Mouse (Mus musculus) hindbrain, postnatal 0 days (tissue): ENCODE measurements around the gene Gm47985. TPM values are rescaled to one million over a fixed set of nuclear protein-coding genes. Genes with fewer than 3 reads are reported as not detected.

Experiments used
- ATAC-seq: fragments of 200-750 bp; cut with Nextera tagmentation; 2 replicates; pipeline ENCODE4 v1.8.0; 2017; ENCODE audit warnings: mild to moderate bottlenecking, moderate TSS enrichment, moderate library complexity
- DNase-seq: peaks from one replicate; pipeline ENCODE4 v3.0.0-alpha.2; 2015; ENCODE audit warnings: low spot score
- H3K27ac ChIP-seq: fragments of 300-500 bp; sonication (generic); 2 replicates; pipeline ENCODE4 v1.5.1; 2014; ENCODE audit warnings: mild to moderate bottlenecking
- H3K27me3 ChIP-seq: fragments of 300-500 bp; sonication (generic); 2 replicates; pipeline ENCODE4 v1.6.1; 2014; ENCODE audit warnings: low read length, mixed read lengths; ENCODE audit not compliant: insufficient read depth
- H3K36me3 ChIP-seq: fragments of 300-500 bp; sonication (generic); 2 replicates; pipeline ENCODE4 v1.6.1; 2014; ENCODE audit warnings: low read length, mixed read lengths; ENCODE audit not compliant: insufficient read depth
- H3K4me1 ChIP-seq: fragments of 300-500 bp; sonication (generic); 2 replicates; pipeline ENCODE4 v1.6.1; 2014; ENCODE audit warnings: antibody characterized with exemption, low read length, mixed read lengths; ENCODE audit not compliant: insufficient read depth
- H3K4me2 ChIP-seq: fragments of 300-500 bp; sonication (generic); 2 replicates; pipeline ENCODE4 v1.6.1; 2014; ENCODE audit warnings: low read depth, mild to moderate bottlenecking, low read length, moderate library complexity, mixed read lengths
- H3K4me3 ChIP-seq: fragments of 300-500 bp; sonication (generic); 2 replicates; pipeline ENCODE4 v1.5.1; 2014; ENCODE audit warnings: low read length
- H3K9ac ChIP-seq: fragments of 300-500 bp; sonication (generic); replicated peaks from 2 replicates; pipeline ENCODE4 v1.6.1; 2014; ENCODE audit warnings: mild to moderate bottlenecking, low read length, moderate library complexity, mixed read lengths
- H3K9me3 ChIP-seq: fragments of 300-500 bp; sonication (generic); 2 replicates; pipeline ENCODE4 v1.6.1; 2016; ENCODE audit warnings: low read length, mixed read lengths
- CTCF ChIP-seq: IDR thresholded peaks from 2 replicates; pipeline ENCODE4 v1.5.1; 2016; ENCODE audit warnings: antibody characterized with exemption, control low read depth, low read depth
- WGBS: fragments of 180-500 bp; shearing (Covaris S2); extraction: QIAGEN DNeasy Blood & Tissue Kit; methylation state at CpG from one replicate; pipeline ENCODE4 v1.1.7; 2014; 5-methylcytosine and 5-hydroxymethylcytosine counted together
- polyA plus RNA-seq: library from polyadenylated mRNA; unstranded; fragments of >200 nt; fragmentation: Nextera tagmentation; extraction: Ambion mirVana; gene quantifications from 2 replicates; pipeline ENCODE4 v1.2.1, GENCODE M21; 2015
- total RNA-seq: library from RNA; depleted of rRNA; stranded (reverse); fragments of >200 nt; gene quantifications from 2 replicates; pipeline ENCODE4 v1.2.3, GENCODE M21; 2014

Gene Gm47985
- total and polyA plus RNA-seq, 2 experiments from 2014 or later: not detected

- ATAC-seq: no peak
- no peaks in the 10 kb centered on the region for H3K27me3 ChIP-seq
- H3K36me3 ChIP-seq: no peaks in the 10 kb centered on the region
- H3K4me1 ChIP-seq: no peaks in the 10 kb centered on the region
- DNase-seq: no peak
- TF ChIP-seq CTCF: no peak
- H3K4me2 ChIP-seq: no peak overlapping the region
- H3K4me3 ChIP-seq: no peak overlapping the region
- no peaks in the 10 kb centered on the region for H3K9me3 ChIP-seq
- WGBS: 75% methylated on average over 2 of the region's 2 CpGs
- H3K27ac ChIP-seq: no peak overlapping the region
- H3K9ac ChIP-seq: no peak overlapping the region
These were observed 32.5 kb downstream of the Gm47985 start for GRCm38 (mm10) chr1:151214862-151215261.

GRCm38 (mm10) chr1:151215985-151216384 is 33.6 kb downstream of the Gm47985 start:
- Histone ChIP-seq H3K9me3 (no peaks in the 10 kb centered on the region), H3K9ac (no peak overlapping the region), H3K4me3 (no peak overlapping the region), H3K36me3 (no peaks in the 10 kb centered on the region), H3K4me1 (no peaks in the 10 kb centered on the region), H3K4me2 (no peak overlapping the region), H3K27ac (no peak overlapping the region), H3K27me3 (no peaks in the 10 kb centered on the region)
- ATAC-seq (no peak), DNase-seq (no peak)
- no peak for TF ChIP-seq CTCF
- 90% methylated on average over 1 of the region's 1 CpGs for WGBS

- WGBS: 73% methylated on average over 3 of the region's 3 CpGs
- ATAC-seq (no peak), DNase-seq (no peak)
- TF ChIP-seq CTCF: no peak
- no peak overlapping the region for H3K4me3 ChIP-seq
- no peak overlapping the region for H3K4me2 ChIP-seq
- no peaks in the 10 kb centered on the region for H3K36me3 ChIP-seq
- no peak overlapping the region for H3K27ac ChIP-seq
- no peaks in the 10 kb centered on the region for H3K27me3 ChIP-seq
- no peaks in the 10 kb centered on the region for H3K4me1 ChIP-seq
- no peak overlapping the region for H3K9ac ChIP-seq
- no peaks in the 10 kb centered on the region for H3K9me3 ChIP-seq
These were observed 34.1 kb downstream of the Gm47985 start for GRCm38 (mm10) chr1:151216417-151216816.

- Histone ChIP-seq H3K4me2 (no peak overlapping the region), H3K9me3 (no peaks in the 10 kb centered on the region), H3K27ac (no peak overlapping the region), H3K4me3 (no peak overlapping the region), H3K27me3 (no peaks in the 10 kb centered on the region), H3K9ac (no peak overlapping the region), H3K4me1 (no peaks in the 10 kb centered on the region), H3K36me3 (no peaks in the 10 kb centered on the region)
- TF ChIP-seq CTCF: no peak
- ATAC-seq: no peak
- 88% methylated on average over 5 of the region's 5 CpGs for WGBS
- no peak for DNase-seq
These were observed 36.7 kb downstream of the Gm47985 start for GRCm38 (mm10) chr1:151219045-151219444.

GRCm38 (mm10) chr1:151220098-151220497 is 37.8 kb downstream of the Gm47985 start:
- H3K4me3 ChIP-seq: no peak overlapping the region
- no peak overlapping the region for H3K27ac ChIP-seq
- TF ChIP-seq CTCF: no peak
- ATAC-seq: no peak
- 68% methylated on average over 7 of the region's 7 CpGs for WGBS
- H3K4me1 ChIP-seq: no peaks in the 10 kb centered on the region
- H3K9me3 ChIP-seq: no peaks in the 10 kb centered on the region
- H3K4me2 ChIP-seq: no peak overlapping the region
- H3K27me3 ChIP-seq: no peaks in the 10 kb centered on the region
- DNase-seq: no peak
- H3K36me3 ChIP-seq: no peaks in the 10 kb centered on the region
- no peak overlapping the region for H3K9ac ChIP-seq

GRCm38 (mm10) chr1:151222561-151223267 is 40.4 kb downstream of the Gm47985 start:
- no peak for DNase-seq
- no peak overlapping the region for H3K27ac ChIP-seq
- no peaks in the 10 kb centered on the region for H3K27me3 ChIP-seq
- H3K4me2 ChIP-seq: no peak overlapping the region
- no peak overlapping the region for H3K9ac ChIP-seq
- ATAC-seq: no peak
- WGBS: 86% methylated on average over 10 of the region's 10 CpGs
- H3K4me1 ChIP-seq: no peaks in the 10 kb centered on the region
- H3K9me3 ChIP-seq: no peaks in the 10 kb centered on the region
- TF ChIP-seq CTCF: no peak
- H3K4me3 ChIP-seq: no peak overlapping the region
- H3K36me3 ChIP-seq: no peaks in the 10 kb centered on the region

GRCm38 (mm10) chr1:151223377-151223776 is 41.0 kb downstream of the Gm47985 start:
- Histone ChIP-seq H3K4me2 (no peak overlapping the region), H3K36me3 (no peaks in the 10 kb centered on the region), H3K4me3 (no peak overlapping the region), H3K27ac (no peak overlapping the region), H3K9me3 (no peaks in the 10 kb centered on the region), H3K4me1 (no peaks in the 10 kb centered on the region), H3K27me3 (no peaks in the 10 kb centered on the region), H3K9ac (no peak overlapping the region)
- 64% methylated on average over 1 of the region's 1 CpGs for WGBS
- DNase-seq: no peak
- no peak for TF ChIP-seq CTCF
- ATAC-seq: no peak
